Mouse (Mus musculus) induced T-regulatory cell, adult 2 months (primary cell): ENCODE measurements at regions not wholly inside any gene's neighbourhood (a gene's known extent, or its start where the extent isn't known, plus 50 kb on each side); places are given as distances from the start of the nearest gene placed in this dataset.
"Not testable (repeated sequence)": the region's sequence is repeated elsewhere in the genome, so short reads cannot be mapped to it uniquely, and the experiment has no call there.

Experiments
- DNase-seq: peaks from one replicate; pipeline ENCODE4 v3.0.0-alpha.2; 2012; ENCODE audit warnings: low read depth

- peak; percentile 1 for DNase-seq
Observed at GRCm38 (mm10) chr13:68167826-68168225, 304.7 kb downstream of the BC048507 start.

DNA sequence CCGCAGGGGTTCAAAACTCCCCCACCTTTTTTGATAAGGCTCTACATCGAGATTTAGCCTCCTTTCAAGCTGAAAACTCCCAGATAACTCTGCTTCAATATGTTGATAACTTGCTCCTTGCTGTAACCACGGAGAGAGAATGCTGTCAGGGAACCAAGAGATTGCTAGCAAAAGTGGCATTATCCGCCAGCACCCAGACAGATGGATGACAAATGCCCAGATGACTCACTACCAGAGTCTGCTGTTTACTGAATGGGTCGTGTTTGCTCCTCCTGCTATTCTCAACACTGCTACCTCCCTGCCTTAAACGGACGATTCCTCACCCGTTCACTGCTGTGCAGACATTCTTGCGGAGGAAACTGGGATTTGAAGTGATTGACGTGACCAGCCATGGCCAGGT lies 310.3 kb downstream of the BC048507 start:
- not testable (repeated sequence) for DNase-seq
